Mouse (Mus musculus): ENCODE measurements around the gene Mapk8. TPM values are rescaled to one million over a fixed set of nuclear protein-coding genes. Genes with fewer than 3 reads are reported as not detected.
"Not testable (repeated sequence)": the region's sequence is repeated elsewhere in the genome, so short reads cannot be mapped to it uniquely, and the experiment has no call there.

The Mapk8 gene
- polyA plus RNA-seq, 1 experiment from 2014 or later, result 3.1 TPM

DNA sequence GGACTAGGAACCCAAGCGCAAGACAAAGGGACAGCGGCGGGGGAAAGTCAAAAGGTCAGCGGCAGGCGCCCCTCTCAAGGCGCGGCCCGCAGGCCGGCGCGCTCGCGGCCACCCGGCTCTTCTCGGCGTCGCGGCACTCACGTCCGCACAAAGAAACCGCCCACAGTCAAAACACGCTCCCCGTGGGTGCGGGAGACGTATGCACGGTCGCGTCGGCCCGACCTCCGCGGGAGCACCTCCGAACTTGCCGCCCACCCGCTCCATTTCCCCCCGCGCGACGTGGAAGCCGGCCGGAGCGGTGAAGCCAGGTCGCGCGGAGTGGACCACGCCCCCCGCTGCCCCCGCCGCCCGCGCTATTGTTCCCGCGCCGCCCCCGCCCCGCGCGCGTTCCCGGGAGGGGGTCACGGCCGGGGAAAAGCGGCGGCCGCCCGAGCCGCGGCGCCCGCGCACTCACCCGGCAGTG is 366 bp downstream of the Mapk8 start:
- H3K4me1 ChIP-seq (ENCODE audit: insufficient read depth), result peaks cover 11% of the 10 kb centered on the region
- H3K4me3 ChIP-seq (ENCODE audit: low read depth, low read length), result peak overlapping the region; percentile 91
- peak overlapping the region; percentile 92 for H3K4me2 ChIP-seq (ENCODE audit: low read depth, low read length)
- H3K27me3 ChIP-seq (ENCODE audit: insufficient read depth, low read length), result no peaks in the 10 kb centered on the region
- H3K9me3 ChIP-seq (ENCODE audit: low read length), result no peaks in the 10 kb centered on the region
- ATAC-seq, result peak; percentile 27
- WGBS (ENCODE audit: insufficient replicate concordance), result under 1% methylated on average over 67 of the region's 72 CpGs
- H3K9ac ChIP-seq (replicated peaks), result peak overlapping the region; percentile 94
- peak overlapping the region; percentile 87 for H3K27ac ChIP-seq (ENCODE audit: low read depth)
- no peak for DNase-seq
- no peak for TF ChIP-seq CTCF (IDR thresholded peaks at IDR 0.05; ENCODE audit: low read depth)
- TF ChIP-seq EP300 (IDR thresholded peaks at IDR 0.05; ENCODE audit: low read depth), result no peak
- no peaks in the 10 kb centered on the region for H3K36me3 ChIP-seq (replicated peaks; ENCODE audit: insufficient read depth, low read length)

- H3K27ac ChIP-seq (ENCODE audit: low read depth), result no peak overlapping the region
- no peaks in the 10 kb centered on the region for H3K9me3 ChIP-seq (ENCODE audit: low read length)
- peak overlapping the region; percentile 92 for H3K4me2 ChIP-seq (ENCODE audit: low read depth, low read length)
- H3K27me3 ChIP-seq (ENCODE audit: insufficient read depth, low read length), result no peaks in the 10 kb centered on the region
- H3K4me1 ChIP-seq (ENCODE audit: insufficient read depth), result peaks cover 11% of the 10 kb centered on the region
- WGBS (ENCODE audit: insufficient replicate concordance), result 48% methylated on average over 3 of the region's 3 CpGs
- no peak for DNase-seq
- no peak for ATAC-seq
- H3K36me3 ChIP-seq (replicated peaks; ENCODE audit: insufficient read depth, low read length), result no peaks in the 10 kb centered on the region
- H3K9ac ChIP-seq (replicated peaks), result peak overlapping the region; percentile 94
- peak overlapping the region; percentile 91 for H3K4me3 ChIP-seq (ENCODE audit: low read depth, low read length)
- TF ChIP-seq CTCF (IDR thresholded peaks at IDR 0.05; ENCODE audit: low read depth) (no peak), EP300 (IDR thresholded peaks at IDR 0.05; ENCODE audit: low read depth) (no peak)
Measured at GRCm38 (mm10) chr14:33445962-33446361, 996 bp downstream of the Mapk8 start.

DNA sequence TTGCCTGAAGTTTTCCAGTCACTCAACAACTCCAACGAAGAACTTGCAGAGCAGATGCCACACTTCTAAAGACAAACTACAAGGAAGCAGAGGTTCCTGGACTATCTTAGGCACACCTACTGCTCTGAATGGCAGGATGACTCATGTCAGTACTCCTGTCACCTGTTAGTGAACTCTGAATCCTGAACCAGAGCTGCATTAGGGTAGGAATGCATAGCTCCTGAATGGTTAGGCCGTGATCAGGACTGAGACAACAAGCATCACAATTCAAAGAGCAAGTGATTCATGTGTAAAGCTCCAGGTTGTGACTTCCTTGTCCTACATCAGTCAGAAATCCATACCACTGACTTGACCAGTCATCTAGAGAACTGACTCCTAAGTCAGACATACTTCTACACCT is 3.2 kb downstream of the Mapk8 start:
- Histone ChIP-seq H3K4me2 (ENCODE audit: low read depth, low read length) (no peak overlapping the region), H3K4me3 (ENCODE audit: low read depth, low read length) (no peak overlapping the region), H3K27me3 (ENCODE audit: insufficient read depth, low read length) (no peaks in the 10 kb centered on the region), H3K9me3 (ENCODE audit: low read length) (no peaks in the 10 kb centered on the region), H3K27ac (ENCODE audit: low read depth) (no peak overlapping the region), H3K9ac (replicated peaks) (no peak overlapping the region), H3K36me3 (replicated peaks; ENCODE audit: insufficient read depth, low read length) (no peaks in the 10 kb centered on the region), H3K4me1 (ENCODE audit: insufficient read depth) (peaks cover 11% of the 10 kb centered on the region)
- no peak for DNase-seq
- TF ChIP-seq CTCF (IDR thresholded peaks at IDR 0.05; ENCODE audit: low read depth), result no peak
- no peak for TF ChIP-seq EP300 (IDR thresholded peaks at IDR 0.05; ENCODE audit: low read depth)
- 69% methylated on average over 2 of the region's 2 CpGs for WGBS (ENCODE audit: insufficient replicate concordance)
- no peak for ATAC-seq

DNA sequence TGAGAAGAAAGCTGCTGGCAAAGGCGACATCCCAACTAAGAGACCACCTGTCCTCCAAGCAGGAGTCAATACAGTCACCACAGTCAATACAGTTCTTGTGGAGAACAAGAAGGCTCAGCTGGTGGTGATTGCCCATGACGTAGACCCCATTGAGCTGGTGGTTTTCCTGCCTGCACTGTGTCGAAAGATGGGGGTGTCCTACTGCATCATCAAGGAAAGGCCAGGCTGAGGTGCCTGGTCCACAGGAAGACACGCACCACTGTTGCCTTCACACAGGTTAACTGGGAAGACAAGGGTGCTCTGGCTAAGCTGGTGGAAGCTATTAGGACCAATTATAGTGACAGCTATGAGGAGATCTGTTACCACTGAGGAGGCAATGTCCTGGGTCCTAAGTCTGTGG is 14.5 kb downstream of the Mapk8 start:
- WGBS (ENCODE audit: insufficient replicate concordance), result 73% methylated on average over 4 of the region's 4 CpGs
- H3K9ac ChIP-seq (replicated peaks); H3K4me1 ChIP-seq (ENCODE audit: insufficient read depth); H3K27ac ChIP-seq (ENCODE audit: low read depth); H3K4me3 ChIP-seq (ENCODE audit: low read depth, low read length); H3K27me3 ChIP-seq (ENCODE audit: insufficient read depth, low read length); ATAC-seq; H3K36me3 ChIP-seq (replicated peaks; ENCODE audit: insufficient read depth, low read length); H3K4me2 ChIP-seq (ENCODE audit: low read depth, low read length); DNase-seq: not testable (repeated sequence)
- peaks cover 13% of the 10 kb centered on the region for H3K9me3 ChIP-seq (ENCODE audit: low read length)

GRCm38 (mm10) chr14:33424124-33424523 is 22.8 kb downstream of the Mapk8 start:
- Histone ChIP-seq H3K27me3 (ENCODE audit: insufficient read depth, low read length) (no peaks in the 10 kb centered on the region), H3K36me3 (replicated peaks; ENCODE audit: insufficient read depth, low read length) (no peaks in the 10 kb centered on the region), H3K4me2 (ENCODE audit: low read depth, low read length) (no peak overlapping the region), H3K9me3 (ENCODE audit: low read length) (no peaks in the 10 kb centered on the region), H3K4me1 (ENCODE audit: insufficient read depth) (no peaks in the 10 kb centered on the region), H3K9ac (replicated peaks) (no peak overlapping the region), H3K27ac (ENCODE audit: low read depth) (no peak overlapping the region), H3K4me3 (ENCODE audit: low read depth, low read length) (no peak overlapping the region)
- DNase-seq (no peak), ATAC-seq (no peak)
- TF ChIP-seq CTCF (IDR thresholded peaks at IDR 0.05; ENCODE audit: low read depth) (no peak), EP300 (IDR thresholded peaks at IDR 0.05; ENCODE audit: low read depth) (no peak)

GRCm38 (mm10) chr14:33423003-33423402 is 24.0 kb downstream of the Mapk8 start:
- ATAC-seq, result no peak
- H3K4me3 ChIP-seq (ENCODE audit: low read depth, low read length), result no peak overlapping the region
- H3K9me3 ChIP-seq (ENCODE audit: low read length), result no peaks in the 10 kb centered on the region
- no peak overlapping the region for H3K4me2 ChIP-seq (ENCODE audit: low read depth, low read length)
- H3K4me1 ChIP-seq (ENCODE audit: insufficient read depth), result no peaks in the 10 kb centered on the region
- no peak overlapping the region for H3K27ac ChIP-seq (ENCODE audit: low read depth)
- H3K9ac ChIP-seq (replicated peaks), result no peak overlapping the region
- no peaks in the 10 kb centered on the region for H3K27me3 ChIP-seq (ENCODE audit: insufficient read depth, low read length)
- no peak for DNase-seq
- H3K36me3 ChIP-seq (replicated peaks; ENCODE audit: insufficient read depth, low read length), result no peaks in the 10 kb centered on the region
- TF ChIP-seq EP300 (IDR thresholded peaks at IDR 0.05; ENCODE audit: low read depth) (no peak), CTCF (IDR thresholded peaks at IDR 0.05; ENCODE audit: low read depth) (no peak)
- 27% methylated on average over 1 of the region's 1 CpGs for WGBS (ENCODE audit: insufficient replicate concordance)

- WGBS (ENCODE audit: insufficient replicate concordance), result 77% methylated on average over 3 of the region's 3 CpGs
- DNase-seq, result no peak
- no peaks in the 10 kb centered on the region for H3K27me3 ChIP-seq (ENCODE audit: insufficient read depth, low read length)
- no peak for ATAC-seq
- no peak overlapping the region for H3K4me2 ChIP-seq (ENCODE audit: low read depth, low read length)
- H3K4me3 ChIP-seq (ENCODE audit: low read depth, low read length), result no peak overlapping the region
- TF ChIP-seq EP300 (IDR thresholded peaks at IDR 0.05; ENCODE audit: low read depth) (no peak), CTCF (IDR thresholded peaks at IDR 0.05; ENCODE audit: low read depth) (no peak)
- H3K9ac ChIP-seq (replicated peaks), result no peak overlapping the region
- H3K27ac ChIP-seq (ENCODE audit: low read depth), result no peak overlapping the region
- H3K9me3 ChIP-seq (ENCODE audit: low read length), result no peaks in the 10 kb centered on the region
- H3K36me3 ChIP-seq (replicated peaks; ENCODE audit: insufficient read depth, low read length), result no peaks in the 10 kb centered on the region
- no peaks in the 10 kb centered on the region for H3K4me1 ChIP-seq (ENCODE audit: insufficient read depth)
Measured at GRCm38 (mm10) chr14:33418311-33418909, 28.5 kb downstream of the Mapk8 start.

Measured in liver, postnatal 0 days (tissue).